Mouse (Mus musculus): ENCODE measurements around the gene Mtus2.
"Not testable (repeated sequence)": the region's sequence is repeated elsewhere in the genome, so short reads cannot be mapped to it uniquely, and the experiment has no call there.

Mtus2 gene

GRCm38 (mm10) chr5:148272771-148273170, 315.7 kb downstream of the Mtus2 start:
- DNase-seq (ENCODE audit: low spot score in 2 of 2), result no peak

DNA sequence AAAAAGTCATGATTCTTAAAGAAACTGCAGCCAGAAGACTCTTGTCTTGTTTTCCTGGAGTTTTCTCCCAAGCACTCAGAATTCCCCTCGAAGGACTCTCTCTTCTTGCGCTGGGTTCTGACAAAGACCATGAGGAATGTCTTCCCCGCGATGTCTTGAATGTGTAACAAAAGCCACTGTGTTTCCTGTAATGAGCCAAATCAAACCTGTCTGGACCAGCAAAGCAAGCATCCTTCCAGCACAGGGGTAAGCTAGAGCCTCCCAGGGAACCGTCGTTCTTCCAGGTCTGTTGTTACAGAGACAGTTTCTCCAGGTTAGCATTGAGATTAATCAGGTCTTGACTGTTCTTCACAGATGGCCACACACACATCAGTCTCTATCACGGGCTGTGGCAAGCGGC, 321.1 kb downstream of the Mtus2 start:
- no peak for DNase-seq (ENCODE audit: low spot score in 2 of 2)

DNA sequence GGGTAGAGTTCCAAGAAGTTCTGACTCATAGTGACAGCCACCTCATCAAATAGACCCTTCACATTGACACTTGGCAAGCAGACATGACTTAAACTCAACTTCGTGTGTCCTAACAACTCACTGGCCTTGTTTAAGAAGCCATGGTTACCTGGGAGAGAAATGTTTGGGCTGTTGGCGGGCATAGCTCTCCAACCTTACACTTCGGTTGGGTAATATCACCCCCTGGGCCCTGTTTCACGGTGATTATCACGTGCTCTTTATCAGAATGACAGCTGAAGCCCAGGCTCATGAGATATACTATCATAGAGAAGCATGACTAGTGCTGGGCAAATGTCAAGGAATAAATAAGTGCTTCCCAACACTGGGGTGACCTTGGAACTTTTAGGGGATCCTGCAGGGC, 323.2 kb downstream of the Mtus2 start:
- DNase-seq (ENCODE audit: low spot score in 2 of 2), result no peak

GRCm38 (mm10) chr5:148282093-148282492, 325.0 kb downstream of the Mtus2 start:
- DNase-seq (ENCODE audit: low spot score in 2 of 2), result no peak

DNA sequence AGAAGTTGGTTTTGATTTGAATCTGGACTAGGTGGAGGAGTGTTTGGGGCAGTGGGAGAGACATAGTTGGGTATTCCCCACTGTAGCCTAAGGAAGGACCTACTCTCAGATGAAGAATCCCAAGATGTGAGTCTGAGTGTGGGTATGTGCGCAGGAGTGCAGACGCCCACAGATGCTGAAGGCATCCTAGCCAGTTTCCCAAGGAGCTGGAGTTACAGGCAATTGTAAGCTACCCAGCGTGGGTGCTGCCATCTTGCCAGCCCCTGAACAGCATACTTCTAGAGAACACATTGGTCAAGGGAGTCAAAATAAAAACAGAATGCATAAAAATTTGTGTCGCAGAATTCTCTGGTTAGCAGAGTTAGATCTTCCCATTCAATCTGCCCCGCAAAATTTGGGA, 325.5 kb downstream of the Mtus2 start:
- DNase-seq (ENCODE audit: low spot score in 2 of 2), result peak; percentile 31 to 54

GRCm38 (mm10) chr5:148283177-148283576, 326.1 kb downstream of the Mtus2 start:
- no peak for DNase-seq (ENCODE audit: low spot score in 2 of 2)

DNA sequence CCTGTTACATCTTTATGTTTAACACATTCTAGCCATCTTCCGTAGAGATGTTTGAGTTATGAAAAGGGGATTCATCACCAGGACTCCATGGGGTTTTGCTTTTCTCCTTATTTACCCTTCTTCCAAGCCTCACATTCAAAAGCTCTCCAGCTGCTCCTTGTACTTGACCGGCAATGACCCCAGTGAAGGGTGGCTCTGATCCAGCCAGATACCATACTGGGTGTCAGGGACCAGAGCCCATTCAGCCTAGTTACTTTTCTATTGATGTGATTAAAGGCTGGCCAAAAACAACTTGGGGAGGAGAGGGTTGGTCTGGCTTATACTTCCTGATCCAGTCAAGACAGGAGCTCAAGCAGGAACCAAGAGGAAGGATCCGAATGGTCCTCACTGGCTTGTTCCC, 326.5 kb downstream of the Mtus2 start:
- DNase-seq (ENCODE audit: low spot score in 2 of 2), result no peak

DNA sequence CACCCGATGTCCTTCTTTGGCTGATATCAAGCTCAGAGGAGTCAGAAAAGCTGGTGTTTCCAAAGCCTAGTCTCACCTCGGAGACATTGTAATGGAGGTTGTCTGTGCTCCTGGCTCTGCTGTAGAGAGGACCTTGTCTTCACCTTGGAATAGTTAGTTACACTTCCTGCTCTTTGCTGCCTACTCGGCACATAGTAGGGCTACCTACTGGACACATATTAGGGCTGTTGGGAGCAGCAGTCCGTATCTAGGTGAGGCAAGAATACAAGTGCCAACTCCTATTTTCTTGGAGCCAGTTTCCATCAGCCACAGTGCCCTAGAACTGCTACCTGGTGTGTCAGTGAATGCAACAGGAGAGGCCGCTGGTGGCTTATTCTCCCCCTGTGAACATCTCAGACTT, 330.4 kb downstream of the Mtus2 start:
- DNase-seq (ENCODE audit: low spot score in 2 of 2), result no peak

GRCm38 (mm10) chr5:148288804-148289203, 331.7 kb downstream of the Mtus2 start:
- DNase-seq (ENCODE audit: low spot score in 2 of 2), result no peak

DNA sequence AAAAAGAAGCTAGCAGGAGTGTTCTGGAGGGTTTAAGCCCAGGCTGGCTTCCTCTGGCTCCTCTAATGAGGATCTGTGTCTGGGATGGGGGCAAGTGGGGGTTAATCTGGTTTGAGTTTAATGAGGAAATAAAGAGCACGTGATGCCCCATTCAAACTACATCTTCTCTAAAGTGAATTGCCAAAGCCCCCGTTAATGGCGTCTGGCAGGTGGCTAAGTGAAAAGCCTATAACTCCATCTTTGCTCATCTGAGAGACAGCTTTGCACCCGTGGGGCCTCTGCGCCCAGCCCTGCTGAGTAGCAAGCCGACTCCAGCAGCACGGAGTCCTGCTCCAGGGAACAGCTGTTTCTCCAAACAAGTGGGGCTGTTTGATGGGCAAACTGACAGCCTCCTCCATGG, 332.8 kb downstream of the Mtus2 start:
- DNase-seq (ENCODE audit: low spot score in 2 of 2), result no peak

GRCm38 (mm10) chr5:148292862-148293261, 335.7 kb downstream of the Mtus2 start:
- DNase-seq (ENCODE audit: low spot score in 2 of 2), result no peak

GRCm38 (mm10) chr5:148293346-148293745, 336.2 kb downstream of the Mtus2 start:
- DNase-seq (ENCODE audit: low spot score in 2 of 2), result peak in 1 of 2 experiments; percentile 22

DNA sequence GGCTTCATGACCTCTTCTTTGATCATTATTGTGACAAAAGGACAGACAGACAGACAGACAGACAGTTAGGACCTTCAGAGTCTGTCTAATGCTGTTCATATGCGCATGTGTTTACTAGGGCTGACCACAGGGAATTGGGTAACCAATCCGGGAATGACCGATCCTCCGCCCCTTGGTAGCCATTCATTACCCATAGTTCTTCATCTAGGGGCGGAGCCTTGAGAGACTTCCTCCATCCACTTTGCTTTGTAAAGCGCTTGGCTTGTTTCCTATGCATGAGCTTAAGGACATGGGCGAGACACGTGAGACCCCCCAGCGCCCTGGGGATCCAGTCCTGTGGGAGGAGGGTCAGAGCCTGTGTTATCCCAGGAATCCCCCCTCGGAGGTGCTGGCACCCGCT, 345.8 kb downstream of the Mtus2 start:
- no peak for DNase-seq (ENCODE audit: low spot score in 2 of 2)

DNA sequence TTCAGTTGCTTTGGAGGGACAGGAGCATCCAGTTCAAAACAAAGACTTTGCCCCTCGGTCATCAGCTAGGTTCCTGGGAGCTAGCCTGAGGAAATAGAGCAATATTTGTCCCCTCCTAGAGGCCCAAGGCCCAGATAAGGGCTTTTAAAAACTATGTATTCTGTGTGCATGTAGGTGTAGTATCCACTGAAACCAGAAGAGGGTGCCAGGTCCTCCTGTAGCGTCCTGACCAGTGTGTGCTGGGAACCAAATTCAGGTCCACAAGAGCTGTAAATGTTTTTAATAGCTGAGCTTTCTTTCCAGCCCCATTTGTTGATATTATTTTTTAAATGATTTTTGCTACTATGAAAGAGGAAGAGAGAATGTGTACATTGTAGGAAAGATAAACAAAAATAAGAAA, 347.0 kb downstream of the Mtus2 start:
- no peak for DNase-seq (ENCODE audit: low spot score in 2 of 2)

- DNase-seq (ENCODE audit: low spot score in 2 of 2), result no peak
Observed at GRCm38 (mm10) chr5:148310790-148311189, 353.7 kb downstream of the Mtus2 start.

DNA sequence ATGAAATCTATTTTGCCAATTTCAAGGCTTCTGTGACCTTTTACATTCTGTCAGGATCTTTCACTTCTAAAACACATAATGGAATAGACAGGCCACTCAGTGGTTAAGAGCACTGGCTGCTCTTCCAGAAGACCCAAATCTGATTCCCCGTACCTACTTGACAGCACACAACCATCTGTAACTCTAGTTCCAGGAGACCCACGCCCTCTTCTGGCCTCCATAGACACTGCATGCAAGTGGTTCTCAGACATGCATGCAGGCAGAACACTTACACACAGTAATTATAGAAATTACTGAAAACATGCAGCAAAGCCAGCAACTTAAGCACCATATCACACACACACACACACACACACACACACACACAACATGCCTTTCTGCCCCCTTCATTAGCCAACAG, 355.3 kb downstream of the Mtus2 start:
- no peak for DNase-seq (ENCODE audit: low spot score in 2 of 2)

- no peak for DNase-seq (ENCODE audit: low spot score in 2 of 2)
Observed at GRCm38 (mm10) chr5:148314931-148315330, 357.8 kb downstream of the Mtus2 start.

DNA sequence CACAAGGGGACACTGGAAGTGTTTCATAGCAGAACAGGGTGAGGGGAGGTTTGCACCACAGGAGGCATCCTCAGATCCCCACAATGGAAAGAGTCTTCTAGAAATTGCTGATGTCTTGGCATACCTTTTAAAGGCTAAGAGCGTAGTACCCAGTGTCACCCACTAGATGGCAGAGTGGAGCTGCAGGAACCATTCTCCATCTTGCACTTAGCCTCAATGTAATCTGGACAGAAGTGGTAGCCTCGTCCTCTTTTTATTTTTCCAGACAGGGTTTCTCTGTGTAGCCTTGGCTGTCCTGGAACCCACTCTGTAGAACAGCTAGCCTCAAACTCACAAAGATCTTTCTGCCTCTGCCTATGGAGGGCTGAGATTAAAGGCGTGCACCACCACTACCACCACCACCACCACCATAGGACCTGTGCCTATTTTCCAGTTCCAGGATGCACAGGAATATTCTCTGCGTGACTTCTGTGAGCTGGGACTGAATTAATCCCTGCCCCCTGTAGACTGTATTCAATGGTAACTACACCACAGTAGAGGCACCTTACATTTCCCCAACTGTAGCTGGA, 368.3 kb downstream of the Mtus2 start:
- DNase-seq (ENCODE audit: low spot score in 2 of 2), result peak; percentile 35 to 66

- not testable (repeated sequence) for DNase-seq (ENCODE audit: low spot score in 2 of 2)
Observed at GRCm38 (mm10) chr5:148326295-148326694, 369.2 kb downstream of the Mtus2 start.

DNA sequence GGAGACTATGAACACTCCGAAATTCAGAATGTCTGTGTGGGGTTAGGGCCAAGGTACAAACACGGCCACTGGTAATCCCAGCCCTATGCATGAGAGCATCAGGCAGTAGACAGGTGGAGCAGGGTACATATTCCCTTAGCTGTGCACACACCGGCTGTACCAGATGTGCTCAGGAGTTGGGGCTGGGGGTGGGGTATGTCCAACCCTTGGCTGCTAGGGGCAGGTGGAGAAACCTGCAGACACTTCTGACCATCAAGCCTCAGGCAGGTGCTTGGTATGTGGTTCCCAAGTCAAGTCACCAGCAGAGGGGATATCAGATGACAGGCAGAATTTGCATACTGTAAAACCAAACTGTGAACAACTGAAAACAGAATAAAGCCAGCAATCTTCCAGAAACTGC, 371.9 kb downstream of the Mtus2 start:
- no peak for DNase-seq (ENCODE audit: low spot score in 2 of 2)

GRCm38 (mm10) chr5:148331229-148331776, 374.2 kb downstream of the Mtus2 start:
- DNase-seq (ENCODE audit: low spot score in 2 of 2), result no peak

DNA sequence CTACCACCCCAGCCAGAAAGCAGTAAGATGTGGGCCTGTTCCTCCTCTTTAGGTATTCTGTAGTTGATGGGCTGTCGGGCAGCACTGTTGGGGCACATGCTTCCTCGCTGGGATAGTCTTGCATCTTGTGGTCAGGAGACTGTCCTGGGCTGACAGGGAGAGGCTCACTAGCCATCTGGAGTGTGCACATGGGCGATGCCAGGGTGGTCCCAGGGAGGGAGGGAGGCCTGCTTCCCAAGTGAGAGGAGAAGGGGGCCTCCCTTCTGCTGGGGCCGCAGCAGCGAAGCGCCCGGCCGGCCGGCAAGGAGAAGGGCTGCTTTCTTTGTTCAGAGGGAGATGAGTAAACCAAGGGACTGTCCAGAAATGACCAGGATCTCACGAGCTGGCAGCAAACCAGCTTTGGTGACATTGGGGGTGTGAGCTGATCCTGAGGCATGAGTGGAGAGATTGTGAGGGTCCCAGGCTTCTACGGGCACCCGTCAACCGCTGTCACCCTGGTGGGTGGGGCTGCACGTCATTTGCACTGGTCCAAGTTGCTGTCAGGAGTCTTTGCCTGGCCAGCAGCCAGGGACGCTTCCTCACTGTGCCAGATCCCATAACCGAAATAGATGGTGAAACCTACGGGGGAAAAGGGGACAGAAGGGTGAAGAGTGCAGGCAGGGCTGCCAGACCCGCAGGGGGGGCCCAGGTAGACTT, 375.0 kb downstream of the Mtus2 start:
- no peak for DNase-seq (ENCODE audit: low spot score in 2 of 2)

DNA sequence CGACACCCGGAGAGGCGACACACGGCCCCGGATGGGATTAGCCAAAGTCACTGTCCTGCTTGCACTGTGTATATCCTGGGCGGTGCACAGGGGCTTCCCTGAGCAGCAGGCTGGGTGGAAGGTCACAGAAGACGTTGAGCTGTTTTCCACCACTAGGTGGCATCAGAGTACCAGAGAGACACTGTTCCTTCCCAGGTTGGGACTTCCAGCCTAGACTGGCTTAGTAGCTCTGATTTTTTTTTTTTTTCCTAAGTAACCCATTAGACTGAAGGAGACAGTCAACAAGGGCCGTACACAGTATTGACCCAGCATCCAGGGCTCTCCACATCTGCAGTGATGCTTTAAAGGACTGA, 375.5 kb downstream of the Mtus2 start:
- DNase-seq (ENCODE audit: low spot score in 2 of 2), result peak; percentile 65 to 74

DNA sequence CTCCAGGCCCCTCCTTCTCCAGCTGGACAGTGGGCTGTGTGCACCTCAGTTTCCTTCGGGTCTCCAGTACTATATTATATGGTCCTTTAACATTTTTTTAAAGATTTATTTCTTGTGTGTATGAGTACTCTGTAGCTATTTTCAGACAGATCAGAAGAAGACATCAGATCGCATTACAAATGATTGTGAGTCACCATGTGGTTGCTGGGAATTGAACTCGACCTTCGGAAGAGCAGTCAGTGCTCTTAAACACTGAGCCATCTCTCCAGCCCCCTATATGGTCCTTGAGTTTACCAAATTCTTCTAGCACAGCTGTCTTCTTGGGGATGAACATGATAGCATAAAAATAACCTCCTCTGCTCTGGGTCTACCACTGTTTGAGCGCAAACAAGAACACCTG, 382.0 kb downstream of the Mtus2 start:
- DNase-seq (ENCODE audit: low spot score in 2 of 2), result no peak
